Mouse (Mus musculus) adrenal gland (tissue): ENCODE data around the gene Slc44a1.

Source experiments
- intact Hi-C: fragments of 180-260 bp; cut with DNase I; formaldehyde crosslinking; loops from one replicate; pipeline ENCODE4 v1.15.1; 2025

The Slc44a1 gene

DNA sequence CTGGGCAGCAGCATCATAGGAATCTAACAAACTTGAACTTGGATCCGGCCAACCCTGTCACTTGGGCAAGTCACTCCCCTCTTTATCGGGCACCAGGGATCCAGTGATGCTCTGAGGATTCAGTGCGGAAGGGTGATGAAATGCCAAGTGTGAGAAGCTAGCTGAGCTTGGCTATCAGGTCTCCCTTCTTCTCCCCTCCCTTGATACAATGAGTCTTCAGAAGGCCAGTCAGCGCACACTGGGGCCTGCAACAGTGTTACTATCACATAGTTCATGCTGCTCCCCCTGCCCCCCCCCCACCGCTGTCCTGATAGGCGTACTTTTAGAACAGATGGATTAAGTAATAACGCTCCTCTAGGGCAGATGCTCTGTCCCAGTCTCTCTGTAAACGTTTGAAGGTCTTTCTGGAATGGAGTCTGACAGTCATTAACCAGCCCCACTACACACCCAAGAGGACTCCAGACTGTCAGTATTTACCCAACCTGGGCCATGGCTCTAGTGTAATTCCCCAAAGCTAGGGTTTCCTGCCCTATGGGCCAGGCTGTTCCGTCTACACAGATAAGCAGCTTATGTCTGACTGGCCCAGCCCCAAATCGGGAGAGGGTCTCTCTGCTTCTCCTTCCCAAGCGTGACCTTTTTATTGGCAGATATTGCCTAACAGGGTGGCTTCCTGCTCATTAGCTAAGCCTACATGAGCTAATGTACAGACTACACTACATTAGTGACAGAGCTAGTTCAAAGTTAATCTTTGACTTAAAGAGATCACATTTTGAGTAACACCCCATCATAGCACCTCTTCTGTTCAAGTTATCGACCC is 155.2 kb downstream of the Slc44a1 start:
- intact Hi-C loops: loop anchor here (10.0 kb wide), 1 partner anchor 481 kb away; no protein-coding TSS in a partner anchor

DNA sequence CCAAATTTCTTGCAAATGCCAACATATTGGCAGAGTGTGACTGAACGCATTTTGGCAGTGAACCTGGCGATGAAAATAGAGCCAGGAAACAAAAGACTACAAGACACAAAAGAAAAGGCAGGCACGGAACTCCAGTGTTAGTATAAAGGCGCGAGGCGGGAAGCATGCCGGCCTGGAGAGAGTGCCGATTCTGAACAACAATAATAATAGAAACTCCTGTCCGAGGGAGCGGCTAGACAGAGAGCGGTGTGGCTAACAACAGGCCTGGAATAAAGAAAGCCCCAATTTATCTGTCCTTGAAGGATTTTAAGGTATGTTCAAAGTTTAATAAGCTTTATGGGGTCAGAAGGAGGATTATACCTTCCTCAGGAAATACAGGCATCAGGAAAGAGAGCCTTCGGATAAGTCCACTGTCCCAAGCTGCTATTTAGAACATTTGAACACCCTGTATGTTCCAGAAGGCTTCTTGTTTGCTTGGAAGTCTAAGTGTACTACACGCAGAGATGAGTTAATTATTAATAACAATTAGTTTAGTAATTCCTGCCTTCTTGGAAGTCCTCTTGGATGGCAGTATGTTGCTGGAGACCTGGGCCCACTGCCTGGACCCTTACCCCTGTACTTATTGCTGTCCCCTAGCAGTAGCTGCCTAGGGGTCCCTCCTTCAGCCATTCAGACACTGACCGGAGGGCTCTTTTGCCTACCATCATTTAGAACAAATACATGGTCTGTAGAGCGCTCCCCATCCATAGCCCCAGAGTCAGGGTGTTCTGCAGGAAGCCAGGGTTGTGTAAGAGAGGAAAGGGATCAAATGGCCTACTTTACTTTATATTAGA is 156.1 kb downstream of the Slc44a1 start:
- intact Hi-C loops: loop anchor here (10.0 kb wide), 1 partner anchor 481 kb away; no protein-coding TSS in a partner anchor

DNA sequence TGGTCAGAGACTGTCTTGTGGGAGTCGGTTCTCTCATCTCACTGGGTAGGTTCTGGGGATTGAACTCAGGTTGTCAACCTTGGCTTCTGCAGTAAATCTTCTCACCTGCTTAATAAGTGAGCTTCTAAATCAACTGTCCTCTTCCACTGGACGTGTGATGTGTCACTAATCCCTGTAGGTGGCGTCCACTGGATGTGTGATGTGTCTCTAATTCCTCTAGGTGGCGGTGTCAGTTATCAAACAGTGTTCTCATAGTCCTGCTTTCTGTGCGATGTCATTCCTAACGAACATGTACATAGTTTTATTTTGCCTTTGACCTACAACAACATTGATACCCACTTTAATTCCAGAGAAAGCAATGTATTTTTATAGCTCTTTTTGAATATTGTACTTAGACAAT is 160.2 kb downstream of the Slc44a1 start:
- intact Hi-C loops: no loop called here

DNA sequence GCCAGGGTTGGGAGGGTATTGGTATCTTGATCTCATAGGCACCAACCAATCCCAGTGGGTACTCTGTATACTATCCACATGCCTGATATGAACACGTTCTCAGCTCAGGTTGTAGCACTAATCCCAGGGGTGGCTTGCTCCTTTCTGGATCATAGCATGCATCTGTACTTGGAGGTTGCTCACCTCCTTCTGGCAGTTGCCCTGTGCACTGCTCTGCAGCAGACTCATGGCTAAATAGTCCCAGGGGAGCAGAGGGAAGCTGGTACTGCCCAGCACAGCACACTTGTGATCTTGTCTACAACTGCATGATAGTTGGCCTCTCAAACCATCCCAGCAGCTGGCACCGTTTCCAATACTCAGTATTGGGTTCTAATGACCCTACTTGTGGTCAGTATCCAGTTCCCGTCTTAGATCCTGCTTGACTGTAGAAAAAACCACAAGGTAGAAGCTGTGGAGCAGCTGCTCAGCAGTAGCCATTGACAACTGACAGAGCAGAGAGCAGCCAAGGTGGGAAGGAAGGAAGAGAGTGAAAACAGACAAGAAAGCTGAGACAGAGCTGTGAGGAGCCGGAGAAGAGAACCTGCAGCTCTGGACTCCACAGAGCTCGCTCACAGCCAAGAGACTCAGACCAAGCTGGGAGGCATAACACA is 174.5 kb downstream of the Slc44a1 start:
- intact Hi-C loops: no loop called here

DNA sequence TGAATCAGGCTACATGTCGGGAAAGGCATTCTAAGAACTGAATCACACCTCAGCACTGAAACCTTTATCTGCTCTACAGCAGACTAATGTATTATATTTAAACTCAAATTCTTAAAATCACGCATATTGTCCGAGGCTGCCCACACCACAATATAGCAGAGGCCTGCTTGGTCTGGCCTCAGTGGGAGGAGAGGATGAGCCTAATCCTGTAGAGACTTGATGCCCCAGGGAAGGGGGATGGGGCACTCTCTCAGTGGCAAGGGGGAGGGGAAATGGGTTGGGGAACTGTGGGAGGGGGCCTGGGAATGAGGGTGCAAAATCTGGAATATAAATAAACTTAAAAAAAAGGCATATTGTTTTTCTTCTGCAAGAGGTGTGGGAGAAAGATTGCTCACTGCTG is 177.8 kb downstream of the Slc44a1 start:
- intact Hi-C loops: no loop called here

DNA sequence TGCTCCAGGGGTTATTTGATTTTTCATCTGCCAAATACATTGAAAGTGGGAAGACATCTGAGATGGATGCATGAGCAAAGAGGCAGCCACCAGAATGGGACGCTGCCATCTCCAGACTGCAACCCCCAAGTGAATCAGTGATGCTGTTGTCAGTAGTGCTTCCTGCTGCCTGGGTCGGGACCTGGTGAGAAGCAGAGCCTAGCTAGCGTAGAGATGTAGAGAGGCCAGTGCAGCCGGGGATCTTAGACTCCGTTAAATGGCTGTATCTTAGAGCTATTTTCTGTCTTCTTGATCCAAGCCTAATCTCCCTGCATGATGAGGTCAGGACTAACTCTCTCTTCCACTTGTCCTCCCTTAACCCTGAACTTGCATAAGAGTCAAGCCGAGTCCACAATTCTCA is 179.9 kb downstream of the Slc44a1 start:
- intact Hi-C loops: no loop called here

DNA sequence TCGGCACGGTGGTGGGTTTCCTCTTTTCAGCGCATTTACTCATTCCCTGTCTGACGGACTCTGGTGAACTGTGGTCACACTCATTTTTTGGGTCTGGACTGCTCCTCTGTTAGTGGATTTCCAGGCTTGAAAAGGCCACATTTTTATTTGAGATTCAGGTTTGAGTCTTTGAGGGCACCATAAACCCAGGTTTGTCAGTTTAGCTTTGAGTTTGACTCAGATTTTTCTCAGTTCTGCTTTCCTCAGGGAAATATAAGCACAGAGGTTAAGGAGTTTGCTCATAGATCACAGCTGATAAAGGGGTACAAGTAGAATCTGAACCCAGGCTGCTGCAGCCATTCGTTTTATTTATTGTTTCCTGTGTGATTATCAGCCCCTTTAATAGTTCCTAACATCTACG is 180.9 kb downstream of the Slc44a1 start:
- intact Hi-C loops: no loop called here

DNA sequence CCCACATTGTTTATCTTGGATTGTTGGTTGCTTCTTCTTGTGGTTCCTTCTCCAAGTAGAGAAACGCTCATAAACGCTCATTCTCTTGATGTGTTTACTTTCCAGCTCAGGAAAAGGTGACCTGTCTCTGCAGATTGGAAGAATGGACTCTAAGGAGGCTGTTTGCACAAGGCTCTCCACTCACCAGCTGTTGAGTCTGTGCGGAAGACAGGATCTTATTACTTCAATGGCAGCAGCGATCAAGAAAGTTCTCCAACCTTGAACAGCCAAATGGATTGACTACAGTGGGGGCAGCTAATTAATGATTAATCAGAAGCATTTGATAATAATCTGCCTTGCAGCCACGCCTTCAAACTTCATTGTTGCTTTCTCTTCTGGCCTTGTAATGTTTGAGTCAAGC is 181.3 kb downstream of the Slc44a1 start:
- intact Hi-C loops: no loop called here

DNA sequence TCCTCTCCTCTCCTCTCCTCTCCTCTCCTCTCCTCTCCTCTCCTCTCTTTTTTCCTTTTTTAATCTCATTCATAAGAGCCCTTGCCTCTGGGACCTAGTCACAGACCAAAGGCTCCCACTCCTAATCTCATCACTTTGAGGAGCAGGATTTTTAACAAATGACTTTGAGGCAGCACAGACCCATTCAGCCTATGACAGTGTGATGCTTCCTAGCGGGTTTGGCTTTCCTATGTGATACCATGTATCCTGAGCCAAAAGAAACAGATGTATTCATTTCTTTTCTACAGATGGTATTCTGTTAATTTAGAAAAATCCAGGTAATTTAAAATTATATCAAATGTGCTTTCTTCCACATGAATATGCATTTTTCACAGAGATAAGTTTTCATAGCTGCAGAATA is 183.5 kb downstream of the Slc44a1 start:
- intact Hi-C loops: no loop called here

DNA sequence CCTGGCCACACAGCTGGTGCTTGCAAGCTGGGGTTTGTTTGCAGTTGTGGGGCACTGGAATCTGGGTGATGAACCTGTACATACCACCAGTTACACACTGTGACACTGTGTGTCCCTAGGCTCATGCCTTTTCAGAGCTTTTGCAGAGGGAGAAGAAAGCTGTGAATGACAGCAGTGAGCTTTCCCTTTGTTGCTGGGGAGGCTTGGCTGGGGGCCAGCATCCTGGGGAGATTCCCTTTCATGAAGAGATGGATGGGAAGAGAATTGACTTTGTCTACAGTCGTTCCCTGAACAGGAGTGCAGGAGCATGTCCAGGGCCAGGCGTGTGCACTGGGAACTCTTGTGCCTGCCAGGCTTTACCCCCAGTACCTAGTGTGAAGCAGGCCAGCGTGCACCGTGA is 184.6 kb downstream of the Slc44a1 start:
- intact Hi-C loops: no loop called here

DNA sequence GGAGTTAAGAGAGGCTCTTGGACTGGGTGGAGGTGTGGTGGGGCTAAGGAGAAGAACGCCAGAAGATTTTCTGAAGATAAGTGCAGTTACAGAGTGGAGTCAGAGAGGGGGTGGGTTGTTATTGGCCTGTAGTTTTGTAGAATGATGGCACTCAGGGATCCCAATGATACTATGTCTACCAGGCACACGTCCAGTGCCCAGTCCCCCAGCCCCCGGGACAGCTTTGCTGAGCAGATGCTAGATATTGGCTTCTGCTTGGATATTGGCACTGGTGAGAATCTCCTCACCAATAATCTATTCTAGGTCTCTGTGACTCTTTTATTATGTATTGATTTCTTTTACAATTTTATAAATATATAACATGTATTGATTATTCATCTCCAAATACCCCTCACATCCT is 185.1 kb downstream of the Slc44a1 start:
- intact Hi-C loops: no loop called here

DNA sequence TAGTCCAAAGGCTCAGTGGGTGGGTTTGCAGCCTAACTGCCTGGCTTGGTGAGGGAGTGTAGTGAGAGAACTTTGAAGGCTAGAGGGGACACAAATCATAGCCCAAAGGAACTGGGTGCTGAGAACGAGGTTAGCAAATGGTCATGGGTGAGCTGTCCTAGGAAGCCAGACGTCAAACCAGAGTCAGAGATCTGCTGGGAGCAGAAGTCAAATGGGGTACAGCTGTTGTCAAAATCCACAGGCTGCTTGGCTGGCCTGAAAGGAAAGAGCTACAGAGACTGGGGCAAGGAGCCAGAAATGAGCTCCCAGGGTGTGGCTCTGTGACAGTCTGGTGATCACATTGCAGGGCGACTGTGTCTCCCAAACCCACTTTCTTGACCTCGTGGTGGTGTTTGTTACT is 188.7 kb downstream of the Slc44a1 start:
- intact Hi-C loops: no loop called here

DNA sequence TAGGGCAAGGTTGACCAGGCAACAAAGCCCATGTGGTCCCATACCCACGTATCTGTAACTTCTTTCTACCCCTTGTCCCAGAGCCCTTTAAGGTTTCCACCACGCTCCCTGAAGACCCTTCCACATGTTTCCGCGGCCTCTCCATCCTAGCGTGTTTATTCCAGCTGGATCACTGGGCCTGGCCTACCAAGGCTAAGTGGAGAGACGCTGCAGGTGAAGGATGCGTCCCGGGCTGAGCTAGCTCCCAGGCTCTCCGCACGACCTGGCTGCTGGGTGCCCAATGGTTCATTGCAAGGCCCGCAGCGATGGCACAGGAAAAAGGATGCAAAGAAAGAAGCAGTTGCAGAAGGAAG is 190.7 kb downstream of the Slc44a1 start:
- intact Hi-C loops: no loop called here

DNA sequence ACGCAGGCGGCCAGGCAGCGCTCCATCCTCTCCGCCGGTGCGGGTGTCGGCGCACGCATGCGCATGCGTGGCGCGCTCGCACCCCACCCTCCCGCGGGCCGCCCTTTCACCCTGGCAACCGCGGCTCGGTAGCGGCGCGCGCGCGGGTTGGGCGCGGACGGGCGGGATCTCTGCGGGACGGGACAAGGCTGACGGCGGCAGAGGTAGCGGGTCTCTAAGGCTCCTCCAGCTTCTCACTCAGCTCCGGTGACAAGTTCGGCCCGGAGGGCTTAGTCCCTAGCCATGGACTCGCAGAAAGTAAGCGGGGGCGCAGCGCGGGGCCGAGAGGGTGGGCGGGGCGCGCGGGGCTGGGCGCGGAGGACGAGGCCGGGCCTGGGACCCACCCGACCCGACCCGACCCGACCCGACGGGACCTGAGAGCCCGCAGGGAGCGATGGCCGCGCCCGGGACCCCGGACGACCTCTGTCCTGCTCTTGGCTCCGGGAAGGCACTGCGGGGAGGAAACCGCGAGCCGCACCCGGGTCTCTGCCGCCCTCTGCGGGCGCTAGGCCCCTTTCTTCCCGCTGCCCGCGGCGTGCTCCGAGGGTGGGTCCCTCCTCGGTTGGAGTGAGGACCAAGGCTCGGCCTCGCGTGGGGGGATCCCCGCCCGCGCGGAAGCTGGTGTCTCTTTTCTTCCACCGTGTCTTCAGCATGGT is 191.2 kb downstream of the Slc44a1 start, which contains the start of gene Fsd1l:
Gene Fsd1l (plus strand): TSS at position 156 of the 695 bp plus-strand sequence.
- intact Hi-C loops: no loop called here

DNA sequence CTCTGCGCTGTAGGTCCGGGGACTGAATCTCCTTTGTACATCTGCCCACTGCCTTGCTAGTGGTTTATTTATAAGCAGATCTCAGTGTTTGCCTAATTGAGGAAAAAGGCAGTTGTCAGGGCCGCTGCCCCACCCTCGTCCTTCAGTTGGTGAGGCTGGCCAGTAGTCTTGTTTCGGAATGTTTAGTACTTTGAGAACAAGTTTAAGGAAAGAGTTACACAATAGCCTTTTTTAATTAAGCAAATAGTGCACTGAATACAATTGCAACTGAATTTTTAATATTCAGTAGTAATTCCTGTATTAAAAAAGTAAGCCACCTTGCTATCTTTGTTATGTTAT is 191.8 kb downstream of the Slc44a1 start:
- intact Hi-C loops: no loop called here

DNA sequence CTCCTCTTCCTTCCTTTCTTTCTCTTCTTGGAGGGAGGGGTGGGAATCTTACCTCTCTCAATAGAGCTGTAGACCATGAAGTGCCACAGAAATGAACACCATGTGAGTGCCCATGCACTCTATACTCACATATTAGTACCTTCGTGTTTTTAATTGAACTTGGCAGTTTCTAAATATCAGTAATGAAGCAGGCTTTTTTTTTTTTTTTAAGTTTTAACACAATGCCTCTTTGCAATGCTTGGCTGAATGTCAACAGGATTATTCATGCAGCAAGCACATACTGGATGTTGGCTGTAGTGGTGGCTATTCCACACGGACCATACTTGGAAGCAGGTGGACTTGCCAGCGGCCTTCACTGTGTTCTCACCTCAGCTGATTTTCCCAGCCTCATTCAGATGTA is 195.1 kb downstream of the Slc44a1 start:
- intact Hi-C loops: no loop called here

DNA sequence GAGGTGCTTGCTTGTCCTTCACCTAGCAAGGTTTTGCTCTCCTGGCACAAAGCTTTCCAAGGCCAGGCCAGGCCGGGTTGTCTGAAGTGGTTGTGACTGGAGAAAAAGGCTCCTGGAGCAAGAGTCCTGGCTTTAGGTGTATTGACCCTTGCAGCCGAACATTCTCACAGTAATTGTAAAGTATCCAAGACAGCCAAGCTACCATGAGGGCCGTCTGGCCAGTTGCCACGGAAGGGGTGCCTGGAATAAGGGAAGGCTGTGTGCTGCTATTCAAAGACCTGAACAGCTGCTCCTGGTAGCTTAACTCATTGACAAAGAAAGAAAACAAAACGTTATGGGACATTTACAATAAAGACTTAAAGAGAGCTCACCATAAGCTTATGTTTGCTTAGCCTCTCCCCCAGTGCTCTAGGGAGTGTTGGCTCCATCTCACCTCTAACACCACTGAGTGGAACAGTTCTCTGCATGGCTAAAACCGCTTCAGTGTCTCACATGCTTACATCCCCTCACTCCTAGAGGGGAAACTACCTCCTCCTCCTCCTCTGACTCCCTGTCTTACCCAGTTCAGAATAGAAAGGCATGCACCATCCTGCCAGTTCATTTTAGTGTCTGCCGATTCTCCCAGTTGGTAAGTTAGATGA is 197.2 kb downstream of the Slc44a1 start:
- intact Hi-C loops: no loop called here

DNA sequence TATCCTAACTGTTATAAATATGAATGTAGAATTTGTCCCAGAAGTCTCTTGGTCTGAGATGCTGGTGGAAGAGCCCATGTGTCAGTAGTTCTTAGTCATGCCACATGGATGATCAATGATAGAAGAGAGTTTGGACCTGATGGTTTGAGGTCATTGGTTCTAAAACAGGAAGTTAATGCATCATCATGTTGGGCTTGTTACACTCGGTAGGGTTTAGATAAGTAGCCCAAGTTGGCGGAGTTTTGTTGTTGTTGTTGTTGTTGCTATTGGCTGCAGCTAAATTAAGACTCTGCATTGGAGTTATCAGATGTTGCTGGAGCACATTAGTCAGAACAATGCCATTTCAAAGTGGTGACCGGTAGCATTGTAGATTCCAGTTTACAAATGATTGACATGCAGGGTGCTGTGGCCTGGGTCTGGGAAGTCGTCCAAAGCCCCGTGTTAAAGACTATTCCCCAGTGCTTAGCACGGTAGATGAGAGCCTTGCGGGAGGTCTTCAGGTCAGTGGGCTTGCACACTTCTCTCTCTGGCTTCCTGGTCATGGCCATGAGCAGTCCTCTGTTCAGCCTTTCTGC is 198.4 kb downstream of the Slc44a1 start:
- intact Hi-C loops: no loop called here

DNA sequence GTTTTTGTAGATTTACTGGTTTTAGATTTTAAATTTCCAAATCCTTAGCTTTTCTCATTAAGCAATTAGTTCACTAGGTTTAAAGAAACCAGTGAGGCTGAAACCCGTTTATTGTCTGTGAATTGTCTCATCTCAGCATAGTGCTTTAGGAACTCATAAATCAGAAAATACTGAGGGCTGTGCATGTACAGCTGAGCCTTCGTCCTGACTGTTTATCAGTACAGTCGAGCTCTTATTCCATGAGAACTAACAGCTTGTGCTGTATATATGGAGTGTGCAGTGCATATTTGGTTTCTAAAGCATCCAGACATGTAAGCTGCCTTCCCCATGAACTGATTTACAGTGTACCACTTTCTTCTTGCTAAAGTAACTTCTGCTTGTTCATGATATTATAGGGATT is 217.8 kb downstream of the Slc44a1 start:
- intact Hi-C loops: no loop called here

DNA sequence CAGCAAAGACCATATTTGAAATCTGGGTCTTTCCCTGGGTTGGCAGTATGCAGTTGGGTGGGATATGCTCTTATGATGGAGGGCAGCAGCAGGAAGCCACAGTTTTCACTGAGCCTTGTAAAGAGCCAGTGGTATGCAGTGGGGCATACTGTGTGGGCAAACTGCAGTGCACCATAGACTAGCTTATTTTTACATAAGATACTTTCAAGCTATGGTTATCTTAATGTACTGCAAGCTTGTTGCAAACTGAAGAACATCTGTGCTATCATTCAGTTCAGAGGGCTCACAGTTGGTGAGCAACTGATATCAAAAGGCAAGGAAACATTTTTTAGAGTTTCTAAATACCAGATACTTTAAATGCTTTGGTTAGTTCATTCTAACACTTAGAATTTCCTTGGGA is 220.5 kb downstream of the Slc44a1 start:
- intact Hi-C loops: no loop called here
